Mouse (Mus musculus): ENCODE results near the gene C330007P06Rik. TPM values are rescaled to one million over a fixed set of nuclear protein-coding genes. Genes with fewer than 3 reads are reported as not detected.

The C330007P06Rik gene
- polyA plus RNA-seq, 1 experiment from 2014 or later: 21.2 TPM

- 54% methylated on average over 3 of the region's 3 CpGs for WGBS
- no peak for ATAC-seq
- DNase-seq (ENCODE audit: low spot score): no peak
These were observed 3.5 kb downstream of the C330007P06Rik start for GRCm38 (mm10) chrX:36870372-36870771.

DNA sequence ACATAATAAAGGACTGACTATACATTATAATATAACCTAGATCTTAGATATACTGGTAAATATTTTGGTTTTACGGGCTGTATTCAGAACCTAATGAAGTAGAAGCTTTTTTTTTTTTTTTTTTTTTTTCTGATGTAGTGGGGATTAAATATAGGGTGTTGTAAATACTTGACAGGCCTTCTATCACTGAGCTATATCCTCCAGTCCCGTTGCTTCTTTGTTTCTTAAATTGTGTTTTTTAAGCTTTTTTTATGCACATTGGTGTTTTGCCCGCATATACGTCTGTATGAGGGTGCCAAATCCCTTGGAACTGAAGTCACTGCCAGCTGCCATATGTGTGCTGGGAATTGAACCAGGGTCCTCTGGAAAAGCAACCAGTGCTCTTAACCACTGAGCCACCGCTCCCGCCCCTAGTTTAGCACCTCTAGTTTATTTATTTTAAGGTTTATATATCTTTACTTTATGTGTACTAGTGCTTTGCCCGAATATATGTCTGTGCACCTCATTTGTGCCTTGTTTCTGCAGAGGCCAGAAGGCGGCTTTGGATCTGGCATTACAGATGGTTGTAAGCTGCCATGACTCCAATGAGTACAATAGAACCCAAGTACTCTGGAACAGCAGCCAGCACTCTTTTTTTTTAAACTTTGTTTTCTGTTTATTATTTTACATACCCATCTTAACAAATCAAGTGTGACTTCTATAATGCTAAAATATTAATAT lies 9.1 kb downstream of the C330007P06Rik start:
- Histone ChIP-seq H3K4me1 (ENCODE audit: insufficient read depth, low read depth, low read length) (no peaks in the 10 kb centered on the region), H3K4me3 (ENCODE audit: low read depth, low read length) (peak overlapping the region; percentile 45), H3K4me2 (replicated peaks; ENCODE audit: low read depth, low read length) (peak overlapping the region; percentile 44), H3K27ac (ENCODE audit: low read length) (peak overlapping the region; percentile 64; the same call in 1 of the 2 replicates), H3K27me3 (replicated peaks; ENCODE audit: insufficient read depth, low read length) (no peaks in the 10 kb centered on the region), H3K9ac (replicated peaks; ENCODE audit: low read depth) (no peak overlapping the region), H3K36me3 (ENCODE audit: insufficient read depth, low read length) (no peaks in the 10 kb centered on the region), H3K9me3 (ENCODE audit: low read length) (no peaks in the 10 kb centered on the region)
- no peak for DNase-seq (ENCODE audit: low spot score)
- no peak for TF ChIP-seq EP300 (IDR thresholded peaks at IDR 0.05)
- TF ChIP-seq CTCF (IDR thresholded peaks at IDR 0.05): no peak
- no peak for ATAC-seq
- 51% methylated on average over 8 of the region's 8 CpGs for WGBS

More at GRCm38 (mm10) chrX:36870372-36870771, 3.5 kb downstream of the C330007P06Rik start:
- no peaks in the 10 kb centered on the region for H3K4me1 ChIP-seq (ENCODE audit: insufficient read depth, low read depth, low read length)
- H3K9ac ChIP-seq (replicated peaks; ENCODE audit: low read depth): no peak overlapping the region
- H3K4me3 ChIP-seq (ENCODE audit: low read depth, low read length): no peak overlapping the region
- no peaks in the 10 kb centered on the region for H3K36me3 ChIP-seq (ENCODE audit: insufficient read depth, low read length)
- no peaks in the 10 kb centered on the region for H3K9me3 ChIP-seq (ENCODE audit: low read length)
- TF ChIP-seq CTCF (IDR thresholded peaks at IDR 0.05) (no peak), EP300 (IDR thresholded peaks at IDR 0.05) (no peak)
- no peaks in the 10 kb centered on the region for H3K27me3 ChIP-seq (replicated peaks; ENCODE audit: insufficient read depth, low read length)
- no peak overlapping the region for H3K27ac ChIP-seq (ENCODE audit: low read length)
- no peak overlapping the region for H3K4me2 ChIP-seq (replicated peaks; ENCODE audit: low read depth, low read length)

DNA sequence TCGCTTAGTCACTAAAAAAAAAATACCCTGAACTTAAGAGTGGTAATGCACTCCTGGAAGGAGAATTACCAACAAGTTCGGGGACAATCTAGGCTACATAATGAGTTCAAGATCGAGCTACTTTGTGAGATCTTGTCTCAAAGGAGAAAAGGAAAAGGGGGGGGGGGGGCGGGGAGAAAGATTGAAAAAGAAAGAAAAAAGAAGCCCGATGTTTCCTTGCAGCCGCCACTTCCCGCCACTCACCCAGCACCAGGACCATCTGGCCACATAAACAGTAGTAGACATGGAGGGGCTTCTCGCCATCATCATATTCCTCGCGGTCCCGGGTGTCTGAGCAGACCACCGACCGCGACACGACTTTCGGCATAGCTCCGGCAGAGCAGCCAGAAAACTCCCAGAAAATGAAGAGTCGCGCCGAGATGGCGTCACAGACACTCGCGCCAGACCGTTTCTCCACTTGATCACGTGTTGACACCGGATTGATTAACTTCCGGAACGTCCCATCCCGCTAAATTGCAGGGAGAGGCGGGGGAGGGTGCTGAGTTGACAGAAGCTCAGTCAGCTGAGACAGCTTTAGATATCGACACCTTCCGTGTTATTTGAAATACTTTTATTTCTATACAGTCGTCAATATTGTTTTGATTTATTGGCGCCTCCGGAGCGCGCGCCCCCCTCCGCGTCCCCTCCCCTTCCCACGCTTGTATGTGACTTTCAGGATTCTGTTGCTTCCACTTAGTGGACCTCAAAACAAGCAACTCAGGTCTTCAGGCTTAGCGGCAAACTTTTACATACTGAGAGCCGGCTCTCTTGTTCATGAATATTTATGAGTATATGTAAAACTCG lies 9.9 kb downstream of the C330007P06Rik start:
- ATAC-seq: peak; percentile 94
- peak; percentile 84 for DNase-seq (ENCODE audit: low spot score)
- no peak overlapping the region; the same call in 1 of the 2 replicates for H3K9ac ChIP-seq (replicated peaks; ENCODE audit: low read depth)
- TF ChIP-seq EP300 (IDR thresholded peaks at IDR 0.05) (no peak), CTCF (IDR thresholded peaks at IDR 0.05) (no peak)
- no peaks in the 10 kb centered on the region for H3K9me3 ChIP-seq (ENCODE audit: low read length)
- H3K4me3 ChIP-seq (ENCODE audit: low read depth, low read length): peak overlapping the region; percentile 45
- H3K36me3 ChIP-seq (ENCODE audit: insufficient read depth, low read length): no peaks in the 10 kb centered on the region
- peak overlapping the region; percentile 44 for H3K4me2 ChIP-seq (replicated peaks; ENCODE audit: low read depth, low read length)
- H3K27me3 ChIP-seq (replicated peaks; ENCODE audit: insufficient read depth, low read length): no peaks in the 10 kb centered on the region
- no peaks in the 10 kb centered on the region for H3K4me1 ChIP-seq (ENCODE audit: insufficient read depth, low read depth, low read length)
- 9% methylated on average over 38 of the region's 44 CpGs for WGBS
- H3K27ac ChIP-seq (ENCODE audit: low read length): peak overlapping the region; percentile 64

- no peak overlapping the region for H3K27ac ChIP-seq (ENCODE audit: low read length)
- no peaks in the 10 kb centered on the region for H3K9me3 ChIP-seq (ENCODE audit: low read length)
- no peaks in the 10 kb centered on the region for H3K36me3 ChIP-seq (ENCODE audit: insufficient read depth, low read length)
- no peaks in the 10 kb centered on the region for H3K4me1 ChIP-seq (ENCODE audit: insufficient read depth, low read depth, low read length)
- TF ChIP-seq CTCF (IDR thresholded peaks at IDR 0.05): no peak
- TF ChIP-seq EP300 (IDR thresholded peaks at IDR 0.05): no peak
- ATAC-seq: peak; percentile 85
- DNase-seq (ENCODE audit: low spot score): peak; percentile 70
- no peaks in the 10 kb centered on the region for H3K27me3 ChIP-seq (replicated peaks; ENCODE audit: insufficient read depth, low read length)
- H3K4me3 ChIP-seq (ENCODE audit: low read depth, low read length): no peak overlapping the region
- no peak overlapping the region for H3K4me2 ChIP-seq (replicated peaks; ENCODE audit: low read depth, low read length)
- 73% methylated on average over 8 of the region's 8 CpGs for WGBS
- H3K9ac ChIP-seq (replicated peaks; ENCODE audit: low read depth): no peak overlapping the region
These were observed 21.3 kb downstream of the C330007P06Rik start for GRCm38 (mm10) chrX:36852631-36853030.

DNA sequence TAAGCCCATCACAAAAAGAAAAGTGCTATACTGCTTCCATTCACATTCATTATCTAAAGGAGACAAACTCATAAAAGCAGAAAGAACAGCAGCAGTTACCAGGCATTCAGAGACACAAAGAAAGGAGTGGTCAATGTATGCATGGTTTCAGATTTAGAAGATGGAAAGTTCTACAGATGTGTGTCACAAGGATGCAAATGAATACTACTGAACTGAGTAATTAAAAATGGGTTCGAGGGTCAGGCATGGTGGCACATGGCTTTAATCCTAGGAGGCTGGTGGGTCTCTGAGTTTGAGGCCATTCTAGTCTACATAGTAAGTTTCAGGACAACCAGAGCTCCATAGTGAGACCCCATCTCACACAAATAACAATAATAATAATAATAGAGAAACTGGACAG lies 26.8 kb downstream of the C330007P06Rik start:
- no peak overlapping the region for H3K9ac ChIP-seq (replicated peaks; ENCODE audit: low read depth)
- ATAC-seq (no peak), DNase-seq (ENCODE audit: low spot score) (no peak)
- no peaks in the 10 kb centered on the region for H3K4me1 ChIP-seq (ENCODE audit: insufficient read depth, low read depth, low read length)
- no peaks in the 10 kb centered on the region for H3K36me3 ChIP-seq (ENCODE audit: insufficient read depth, low read length)
- 78% methylated on average over 1 of the region's 1 CpGs for WGBS
- H3K9me3 ChIP-seq (ENCODE audit: low read length): no peaks in the 10 kb centered on the region
- H3K4me3 ChIP-seq (ENCODE audit: low read depth, low read length): no peak overlapping the region
- no peak overlapping the region for H3K27ac ChIP-seq (ENCODE audit: low read length)
- H3K4me2 ChIP-seq (replicated peaks; ENCODE audit: low read depth, low read length): no peak overlapping the region
- H3K27me3 ChIP-seq (replicated peaks; ENCODE audit: insufficient read depth, low read length): no peaks in the 10 kb centered on the region
- TF ChIP-seq CTCF (IDR thresholded peaks at IDR 0.05) (no peak), EP300 (IDR thresholded peaks at IDR 0.05) (no peak)

GRCm38 (mm10) chrX:36843346-36843990 lies 30.4 kb downstream of the C330007P06Rik start:
- Histone ChIP-seq H3K4me1 (ENCODE audit: insufficient read depth, low read depth, low read length) (no peaks in the 10 kb centered on the region), H3K9me3 (ENCODE audit: low read length) (no peaks in the 10 kb centered on the region), H3K27me3 (replicated peaks; ENCODE audit: insufficient read depth, low read length) (no peaks in the 10 kb centered on the region), H3K4me3 (ENCODE audit: low read depth, low read length) (no peak overlapping the region), H3K36me3 (ENCODE audit: insufficient read depth, low read length) (no peaks in the 10 kb centered on the region), H3K9ac (replicated peaks; ENCODE audit: low read depth) (no peak overlapping the region), H3K4me2 (replicated peaks; ENCODE audit: low read depth, low read length) (no peak overlapping the region), H3K27ac (ENCODE audit: low read length) (no peak overlapping the region)
- ATAC-seq: no peak
- no peak for TF ChIP-seq EP300 (IDR thresholded peaks at IDR 0.05)
- no peak for TF ChIP-seq CTCF (IDR thresholded peaks at IDR 0.05)
- 55% methylated on average over 4 of the region's 4 CpGs for WGBS
- DNase-seq (ENCODE audit: low spot score): no peak

Data from lung, postnatal 0 days (tissue).